Mouse (Mus musculus) midbrain, embryonic 11.5 days (tissue): ENCODE data around the gene Ppia. TPM values are rescaled to one million over a fixed set of nuclear protein-coding genes. Genes with fewer than 3 reads are reported as not detected.
A peak's percentile ranks its signal among the peaks of the same experiment; 100 is the strongest.

Source experiments
- ATAC-seq: fragments of 200-750 bp; cut with Nextera tagmentation; 2 replicates; pipeline ENCODE4 v1.8.0; 2017; ENCODE audit warnings: moderate TSS enrichment, moderate library complexity; ENCODE audit not compliant: low FRiP score
- DNase-seq: peaks from one replicate; pipeline ENCODE4 v3.0.0; 2015; ENCODE audit warnings: low spot score; ENCODE audit errors: missing footprints
- H3K27ac ChIP-seq: fragments of 300-500 bp; sonication (generic); 2 replicates; pipeline ENCODE4 v1.5.1; 2014; ENCODE audit warnings: low read depth, low read length
- H3K27me3 ChIP-seq: fragments of 300-500 bp; sonication (generic); 2 replicates; pipeline ENCODE4 v1.6.1; 2014; ENCODE audit warnings: mild to moderate bottlenecking, low read length, moderate library complexity, mixed read lengths; ENCODE audit not compliant: control insufficient read depth, insufficient read depth
- H3K36me3 ChIP-seq: fragments of 300-500 bp; sonication (generic); 2 replicates; pipeline ENCODE4 v1.6.1; 2014; ENCODE audit warnings: mild to moderate bottlenecking, low read length, moderate library complexity, mixed read lengths; ENCODE audit not compliant: control insufficient read depth, insufficient read depth
- H3K4me1 ChIP-seq: fragments of 300-500 bp; sonication (generic); 2 replicates; pipeline ENCODE4 v1.6.1; 2014; ENCODE audit warnings: low read length; ENCODE audit not compliant: control insufficient read depth, insufficient read depth
- H3K4me2 ChIP-seq: fragments of 300-500 bp; sonication (generic); 2 replicates; pipeline ENCODE4 v1.6.1; 2014; ENCODE audit warnings: mild to moderate bottlenecking, moderate library complexity
- H3K4me3 ChIP-seq: fragments of 300-500 bp; sonication (generic); 2 replicates; pipeline ENCODE4 v1.5.1; 2014; ENCODE audit warnings: low read depth, low read length
- H3K9ac ChIP-seq: fragments of 300-500 bp; sonication (generic); 2 replicates; pipeline ENCODE4 v1.6.1; 2014; ENCODE audit warnings: low read length
- H3K9me3 ChIP-seq: fragments of 300-500 bp; sonication (generic); 2 replicates; pipeline ENCODE4 v1.6.1; 2016; ENCODE audit warnings: low read length; ENCODE audit not compliant: control insufficient read depth
- WGBS: fragments of 180-500 bp; shearing (Covaris S2); extraction: QIAGEN DNeasy Blood & Tissue Kit; methylation state at CpG from one replicate; pipeline ENCODE4 v1.1.7; 2014; 5-methylcytosine and 5-hydroxymethylcytosine counted together
- microRNA-seq: library from miRNA; unstranded; fragments of <30 nt; microRNA quantifications from one replicate; pipeline ENCODE4, GENCODE M21; 2017
- polyA plus RNA-seq: library from polyadenylated mRNA; unstranded; fragments of >200 nt; fragmentation: Nextera tagmentation; extraction: Ambion mirVana; gene quantifications from 2 replicates; pipeline ENCODE4 v1.2.1, GENCODE M21; 2014

Ppia gene
- polyA plus RNA-seq, 1 experiment from 2014 or later: 5,428 TPM

DNA sequence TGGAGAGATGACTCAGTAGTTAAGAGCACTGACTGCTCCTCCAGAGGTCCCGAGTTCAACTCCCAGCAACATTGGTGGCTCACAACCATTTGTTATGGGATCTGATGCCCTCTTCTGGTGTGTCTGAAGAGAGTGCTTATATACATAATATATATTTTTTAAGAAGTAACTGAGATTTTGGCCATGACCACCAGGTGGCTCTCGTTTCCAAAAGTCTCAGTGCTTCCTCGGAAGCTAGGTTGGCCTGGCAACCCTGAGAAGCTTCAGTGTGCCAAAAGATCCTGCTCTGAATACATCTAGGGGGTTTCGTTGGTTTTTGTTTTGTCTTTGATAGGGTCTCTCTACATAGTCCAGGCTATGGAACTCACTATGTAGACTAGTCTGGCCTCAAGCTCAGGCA lies 49.9 kb downstream of the Ppia start:
- ATAC-seq (peak; percentile 65), DNase-seq (peak; percentile 97)
- 37% methylated on average over 4 of the region's 4 CpGs for WGBS

DNA sequence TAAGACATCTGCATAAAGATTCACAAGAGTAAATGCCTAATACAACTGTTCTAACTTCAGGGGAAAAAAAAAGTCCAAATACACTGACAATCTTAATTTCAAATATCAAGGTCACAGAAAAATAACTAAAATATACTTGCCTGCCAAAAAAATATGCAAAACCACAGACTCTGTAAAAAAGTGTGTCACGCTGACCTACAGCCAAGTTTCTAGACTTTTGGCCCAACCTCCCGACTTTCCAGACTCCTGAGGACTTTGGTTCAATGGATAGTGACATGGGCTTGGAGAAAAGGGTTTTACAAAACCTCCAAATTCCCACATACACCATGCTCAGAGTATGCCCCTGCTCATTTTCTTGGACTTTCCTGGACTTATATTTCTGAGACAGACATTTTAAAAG lies 53.3 kb downstream of the Ppia start:
- no peak overlapping the region for H3K27ac ChIP-seq
- H3K9ac ChIP-seq: no peak overlapping the region
- H3K4me1 ChIP-seq: peaks cover 26% of the 10 kb centered on the region
- H3K27me3 ChIP-seq: no peaks in the 10 kb centered on the region
- no peak overlapping the region for H3K4me3 ChIP-seq
- ATAC-seq (no peak), DNase-seq (no peak)
- H3K36me3 ChIP-seq: peaks cover 4% of the 10 kb centered on the region; the same call in 1 of the 2 replicates
- no peak overlapping the region for H3K4me2 ChIP-seq
- WGBS: 88% methylated on average over 2 of the region's 2 CpGs
- H3K9me3 ChIP-seq: no peaks in the 10 kb centered on the region

More for the DNA sequence above, 49.9 kb downstream of the Ppia start:
- Histone ChIP-seq H3K4me1 (peaks cover 4% of the 10 kb centered on the region; the same call in 1 of the 2 replicates), H3K36me3 (no peaks in the 10 kb centered on the region), H3K27ac (no peak overlapping the region), H3K27me3 (no peaks in the 10 kb centered on the region), H3K9me3 (no peaks in the 10 kb centered on the region), H3K9ac (no peak overlapping the region), H3K4me3 (no peak overlapping the region), H3K4me2 (no peak overlapping the region)

Small RNA genes within 50 kb of the gene (microRNA-seq; reads per million reads assigned to microRNA genes)
- 2.7 reads per million, percentile 10 among the genes with 10 or more reads in this experiment for gene Mir7651

Other genes starting within 250 kb of the Ppia start
- 0.41 and 0.57 TPM in 2 replicates for gene A730071L15Rik, start 215.4 kb upstream of the Ppia start, polyA plus RNA-seq
- 41.4 and 46.8 TPM in 2 replicates for gene Nudcd3, start 215.0 kb upstream of the Ppia start, polyA plus RNA-seq
- gene Npc1l1, start 185.3 kb upstream of the Ppia start, polyA plus RNA-seq: not detected in 2 replicates
- gene Ddx56, start 147.7 kb upstream of the Ppia start, polyA plus RNA-seq: 98.8 and 104 TPM in 2 replicates
- 148 and 161 TPM in 2 replicates for gene Tmed4, start 140.6 kb upstream of the Ppia start, polyA plus RNA-seq
- gene Ogdh, start 123.8 kb upstream of the Ppia start, polyA plus RNA-seq: 80.4 and 81.3 TPM in 2 replicates
- gene Zmiz2, start 26.4 kb upstream of the Ppia start, polyA plus RNA-seq: 13.3 and 16.4 TPM in 2 replicates
- 966 and 1,015 TPM in 2 replicates for gene H2afv, start 29.0 kb downstream of the Ppia start, polyA plus RNA-seq
- gene Purb, start 60.5 kb downstream of the Ppia start, polyA plus RNA-seq: 12.8 and 13.7 TPM in 2 replicates
- gene Myo1g, start 105.5 kb downstream of the Ppia start, polyA plus RNA-seq: 0.46 and 0.92 TPM in 2 replicates
- gene Ccm2, start 131.4 kb downstream of the Ppia start, polyA plus RNA-seq: 72.8 and 81.6 TPM in 2 replicates
- gene Nacad, start 190.6 kb downstream of the Ppia start, polyA plus RNA-seq: 37.1 and 38.4 TPM in 2 replicates
- gene Tbrg4, start 210.6 kb downstream of the Ppia start, polyA plus RNA-seq: 35.5 and 38.3 TPM in 2 replicates
- not detected in 2 replicates for gene Wap, start 223.2 kb downstream of the Ppia start, polyA plus RNA-seq
- gene Ramp3, start 243.1 kb downstream of the Ppia start, polyA plus RNA-seq: 4.2 and 4.7 TPM in 2 replicates